Mouse (Mus musculus): ENCODE results near the gene Ubl7. TPM values are rescaled to one million over a fixed set of nuclear protein-coding genes. Genes with fewer than 3 reads are reported as not detected.

The Ubl7 gene
- polyA plus RNA-seq, 1 experiment from 2014 or later: 171 TPM

GRCm38 (mm10) chr9:57964528-57965250, 53.9 kb downstream of the Ubl7 start:
- no peak overlapping the region for H3K27ac ChIP-seq (replicated peaks)

GRCm38 (mm10) chr9:57965281-57966185, 54.8 kb downstream of the Ubl7 start:
- ATAC-seq (replicated peaks): no peak
- Histone ChIP-seq H3K9me3 (no peaks in the 10 kb centered on the region), H3K27me3 (no peaks in the 10 kb centered on the region), H3K4me1 (no peaks in the 10 kb centered on the region), H3K9ac (replicated peaks) (no peak overlapping the region), H3K36me3 (peaks cover 8% of the 10 kb centered on the region; the same call in 1 of the 2 replicates), H3K4me3 (no peak overlapping the region), H3K27ac (replicated peaks) (no peak overlapping the region), H3K4me2 (replicated peaks) (no peak overlapping the region)
- WGBS: 69% methylated on average over 12 of the region's 12 CpGs

More at GRCm38 (mm10) chr9:57964528-57965250, 53.9 kb downstream of the Ubl7 start:
- Histone ChIP-seq H3K9ac (replicated peaks) (no peak overlapping the region), H3K4me2 (replicated peaks) (no peak overlapping the region), H3K27me3 (no peaks in the 10 kb centered on the region), H3K36me3 (peaks cover 16% of the 10 kb centered on the region; the same call in 1 of the 2 replicates), H3K4me1 (no peaks in the 10 kb centered on the region), H3K4me3 (no peak overlapping the region), H3K9me3 (no peaks in the 10 kb centered on the region)
- 78% methylated on average over 6 of the region's 6 CpGs for WGBS
- ATAC-seq (replicated peaks): no peak

DNA sequence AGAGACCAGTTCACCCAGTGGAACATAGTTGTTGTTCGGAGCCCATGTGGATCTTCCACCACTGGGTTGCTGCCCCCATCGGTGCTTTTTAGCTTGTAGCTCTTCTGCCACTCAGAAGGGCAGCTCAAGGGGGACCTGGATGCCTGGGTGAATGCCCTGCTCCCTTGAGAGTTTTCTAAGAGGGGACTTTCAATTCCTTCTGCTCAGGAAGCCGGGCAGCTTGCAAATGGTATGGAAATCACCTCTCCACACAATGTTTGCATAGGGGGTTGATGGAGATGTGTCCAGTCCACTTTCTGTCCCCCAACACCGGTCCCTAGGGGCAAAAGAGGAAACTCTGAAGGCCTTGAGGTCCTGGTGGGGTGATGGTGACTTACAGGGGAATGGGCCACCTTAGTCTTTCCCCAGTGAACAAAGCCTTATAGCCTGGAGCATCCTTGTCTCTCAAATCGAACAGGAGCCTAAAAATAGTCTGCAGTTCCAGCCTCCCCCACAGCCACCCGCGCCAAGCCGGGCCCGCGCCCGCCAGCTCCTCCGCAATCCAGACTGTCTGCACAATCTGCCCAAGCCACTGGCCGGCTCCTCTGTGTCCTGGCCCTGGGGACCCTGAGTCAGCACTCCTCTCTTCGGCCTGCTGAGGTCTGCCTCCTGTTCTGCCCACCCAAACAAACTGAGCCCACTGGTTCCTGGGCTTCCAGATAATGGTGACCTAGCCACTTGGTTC, 56.6 kb downstream of the Ubl7 start:
- no peaks in the 10 kb centered on the region for H3K4me1 ChIP-seq
- no peaks in the 10 kb centered on the region for H3K36me3 ChIP-seq
- no peak for ATAC-seq (replicated peaks)
- H3K9ac ChIP-seq (replicated peaks): no peak overlapping the region
- no peaks in the 10 kb centered on the region for H3K9me3 ChIP-seq
- H3K27me3 ChIP-seq: no peaks in the 10 kb centered on the region
- 80% methylated on average over 14 of the region's 14 CpGs for WGBS
- H3K4me2 ChIP-seq (replicated peaks): no peak overlapping the region
- no peak overlapping the region for H3K4me3 ChIP-seq
- no peak overlapping the region for H3K27ac ChIP-seq (replicated peaks)

GRCm38 (mm10) chr9:57968166-57968771, 57.5 kb downstream of the Ubl7 start:
- 92% methylated on average over 9 of the region's 9 CpGs for WGBS
- Histone ChIP-seq H3K36me3 (no peaks in the 10 kb centered on the region), H3K4me2 (replicated peaks) (no peak overlapping the region), H3K4me1 (no peaks in the 10 kb centered on the region), H3K4me3 (no peak overlapping the region), H3K9ac (replicated peaks) (no peak overlapping the region), H3K9me3 (no peaks in the 10 kb centered on the region), H3K27me3 (no peaks in the 10 kb centered on the region), H3K27ac (replicated peaks) (no peak overlapping the region)
- ATAC-seq (replicated peaks): no peak

GRCm38 (mm10) chr9:57968783-57969542, 58.2 kb downstream of the Ubl7 start:
- H3K4me3 ChIP-seq: no peak overlapping the region
- no peaks in the 10 kb centered on the region for H3K27me3 ChIP-seq
- 91% methylated on average over 8 of the region's 8 CpGs for WGBS
- no peak overlapping the region for H3K27ac ChIP-seq (replicated peaks)
- H3K36me3 ChIP-seq: no peaks in the 10 kb centered on the region
- H3K9ac ChIP-seq (replicated peaks): no peak overlapping the region
- no peak overlapping the region for H3K4me2 ChIP-seq (replicated peaks)
- no peaks in the 10 kb centered on the region for H3K9me3 ChIP-seq
- H3K4me1 ChIP-seq: no peaks in the 10 kb centered on the region
- ATAC-seq (replicated peaks): no peak

- Histone ChIP-seq H3K36me3 (no peaks in the 10 kb centered on the region), H3K4me1 (no peaks in the 10 kb centered on the region), H3K27ac (replicated peaks) (no peak overlapping the region), H3K9ac (replicated peaks) (no peak overlapping the region), H3K4me2 (replicated peaks) (no peak overlapping the region), H3K9me3 (no peaks in the 10 kb centered on the region), H3K4me3 (no peak overlapping the region), H3K27me3 (no peaks in the 10 kb centered on the region)
- no peak for ATAC-seq (replicated peaks)
- WGBS: 78% methylated on average over 11 of the region's 11 CpGs
Measured at GRCm38 (mm10) chr9:57969736-57970495, 59.1 kb downstream of the Ubl7 start.

- no peak overlapping the region for H3K4me3 ChIP-seq
- H3K36me3 ChIP-seq: no peaks in the 10 kb centered on the region
Measured at GRCm38 (mm10) chr9:57971413-57971812, 60.6 kb downstream of the Ubl7 start.

GRCm38 (mm10) chr9:57972141-57972591, 61.4 kb downstream of the Ubl7 start:
- no peaks in the 10 kb centered on the region for H3K4me1 ChIP-seq
- no peak overlapping the region for H3K4me2 ChIP-seq (replicated peaks)
- WGBS: 70% methylated on average over 9 of the region's 9 CpGs
- H3K9ac ChIP-seq (replicated peaks): no peak overlapping the region
- no peak overlapping the region for H3K27ac ChIP-seq (replicated peaks)
- no peaks in the 10 kb centered on the region for H3K27me3 ChIP-seq
- no peak for ATAC-seq (replicated peaks)
- H3K9me3 ChIP-seq: no peaks in the 10 kb centered on the region
- no peak overlapping the region for H3K4me3 ChIP-seq
- no peaks in the 10 kb centered on the region for H3K36me3 ChIP-seq

More at GRCm38 (mm10) chr9:57971413-57971812, 60.6 kb downstream of the Ubl7 start:
- Histone ChIP-seq H3K27me3 (no peaks in the 10 kb centered on the region), H3K9ac (replicated peaks) (no peak overlapping the region), H3K27ac (replicated peaks) (no peak overlapping the region), H3K4me1 (no peaks in the 10 kb centered on the region), H3K9me3 (no peaks in the 10 kb centered on the region), H3K4me2 (replicated peaks) (no peak overlapping the region)
- ATAC-seq (replicated peaks): no peak
- 93% methylated on average over 5 of the region's 5 CpGs for WGBS

DNA sequence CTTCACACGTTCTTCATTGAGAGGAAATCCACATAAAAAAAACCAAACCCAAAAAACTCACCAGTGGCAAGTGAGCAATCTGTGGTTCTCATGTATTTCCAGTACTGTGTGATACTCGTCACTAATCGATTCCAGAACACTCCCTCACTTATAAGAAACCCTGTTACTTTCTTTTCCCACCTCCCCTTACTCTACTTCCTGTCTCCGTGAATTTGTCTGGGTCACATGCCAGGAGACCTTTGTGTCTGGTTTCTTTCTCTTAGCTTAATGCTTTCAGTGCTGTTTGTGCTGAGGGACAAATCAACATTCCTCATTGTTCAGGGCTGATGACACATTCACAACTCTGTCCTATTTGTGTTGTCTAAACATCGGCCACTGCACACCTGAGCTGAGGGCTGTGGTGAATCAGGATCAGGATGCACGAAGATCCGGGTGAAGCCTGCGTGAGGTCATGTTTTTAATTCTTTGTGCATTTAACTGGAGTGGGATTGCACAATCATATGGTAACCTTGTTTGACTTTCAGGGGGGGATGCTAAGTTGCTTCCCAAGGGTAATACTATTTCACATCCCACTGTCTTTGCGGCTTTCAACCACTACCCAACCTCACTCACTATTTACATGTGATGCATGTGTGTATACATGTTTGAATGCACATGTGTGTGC, 62.1 kb downstream of the Ubl7 start:
- Histone ChIP-seq H3K9ac (replicated peaks) (no peak overlapping the region), H3K4me1 (no peaks in the 10 kb centered on the region), H3K9me3 (no peaks in the 10 kb centered on the region), H3K27me3 (no peaks in the 10 kb centered on the region), H3K36me3 (no peaks in the 10 kb centered on the region), H3K4me3 (no peak overlapping the region), H3K27ac (replicated peaks) (no peak overlapping the region), H3K4me2 (replicated peaks) (no peak overlapping the region)
- no peak for ATAC-seq (replicated peaks)
- 68% methylated on average over 9 of the region's 9 CpGs for WGBS

GRCm38 (mm10) chr9:57973440-57974066, 62.8 kb downstream of the Ubl7 start:
- no peak overlapping the region for H3K27ac ChIP-seq (replicated peaks)
- H3K27me3 ChIP-seq: no peaks in the 10 kb centered on the region
- no peak overlapping the region for H3K9ac ChIP-seq (replicated peaks)
- H3K4me1 ChIP-seq: no peaks in the 10 kb centered on the region
- no peak overlapping the region for H3K4me3 ChIP-seq
- no peak for ATAC-seq (replicated peaks)
- H3K9me3 ChIP-seq: no peaks in the 10 kb centered on the region
- no peaks in the 10 kb centered on the region for H3K36me3 ChIP-seq
- WGBS: 78% methylated on average over 6 of the region's 6 CpGs
- H3K4me2 ChIP-seq (replicated peaks): no peak overlapping the region

Data from forebrain, embryonic 15.5 days (tissue).